Comparison of ENCODE assay signal across 26 mouse cellular contexts in genomic region chr5:76231171-76231855, GRCm38 (mm10). TPM values are rescaled to one million over a fixed set of nuclear protein-coding genes. Genes with fewer than 3 reads are reported as not detected.
DNase-seq lines count a peak whose midpoint lies in the region; ATAC-seq and TF ChIP-seq lines count a peak whose summit lies in the region.
"Had no signal": no experiment of that assay in that cellular context is flagged by ENCODE, and none has a peak within 500 bp of the region (broad histone marks: within the 10 kb centered on the region; RNA-seq: fewer than 3 reads in every experiment).

No protein-coding gene starts in this region.

- TF ChIP-seq CTCF in hindbrain, postnatal 0 days (IDR thresholded peaks at IDR 0.05; ENCODE audit: low read depth), result no peak
- no peak for TF ChIP-seq CTCF in MEL (IDR thresholded peaks at IDR 0.05 in 2 of 3, conservative IDR thresholded peaks at IDR 0.05 in 1 of 3; ENCODE audit: control insufficient read depth in 1 of 3, insufficient read depth in 1 of 3, low read depth in 2 of 3, low read length in 3 of 3, poor library complexity in 1 of 3, severe bottlenecking in 1 of 3)

- H3K9ac ChIP-seq in hindbrain, postnatal 0 days (replicated peaks; ENCODE audit: low read length), result no peak overlapping the region
- H3K9ac ChIP-seq in hindbrain, embryonic 13.5 days, result no peak overlapping the region
- H3K9ac ChIP-seq in MEL (ENCODE audit: control insufficient read depth, low read depth, low read length, poor library complexity, severe bottlenecking), result no peak overlapping the region
- H3K9ac ChIP-seq: embryonic facial prominence, embryonic 13.5 days; embryonic facial prominence, embryonic 15.5 days; forebrain, embryonic 12.5 days had no signal

- no peak overlapping the region for H3K4me3 ChIP-seq in hindbrain, postnatal 0 days (ENCODE audit: low read length)
- H3K4me3 ChIP-seq in hindbrain, embryonic 13.5 days, result no peak overlapping the region
- H3K4me3 ChIP-seq in MEL (ENCODE audit: control insufficient read depth in 1 of 2, insufficient read depth in 1 of 2, low read depth in 2 of 2, low read length in 2 of 2), result no peak overlapping the region
- H3K4me3 ChIP-seq: embryonic facial prominence, embryonic 13.5 days; embryonic facial prominence, embryonic 15.5 days; erythroblast, embryonic 14.5 days; forebrain, embryonic 10.5 days; forebrain, embryonic 12.5 days had no signal

- peaks cover 29% of the 10 kb centered on the region for H3K36me3 ChIP-seq in hindbrain, postnatal 0 days (ENCODE audit: insufficient read depth, low read length)
- peaks cover 61% of the 10 kb centered on the region for H3K36me3 ChIP-seq in hindbrain, embryonic 13.5 days
- H3K36me3 ChIP-seq in MEL (ENCODE audit: control insufficient read depth in 1 of 2, insufficient read depth in 2 of 2, low read length in 2 of 2), result peaks cover 0 to 26% of the 10 kb centered on the region in 2 experiments; a peak in 2 of 4 replicates

- no peaks in the 10 kb centered on the region for H3K4me1 ChIP-seq in hindbrain, postnatal 0 days (ENCODE audit: insufficient read depth, low read length)
- H3K4me1 ChIP-seq in hindbrain, embryonic 13.5 days (replicated peaks), result no peaks in the 10 kb centered on the region
- 0 out of 4 replicates have a peak, but pooled peaks cover 0 to 3% of the 10 kb centered on the region in 2 experiments for H3K4me1 ChIP-seq in MEL (ENCODE audit: control insufficient read depth in 1 of 2, insufficient read depth in 2 of 2, low read length in 2 of 2)
- H3K4me1 ChIP-seq: embryonic facial prominence, embryonic 13.5 days; embryonic facial prominence, embryonic 15.5 days; forebrain, embryonic 10.5 days; forebrain, embryonic 12.5 days had no signal

- DNase-seq in hindbrain, postnatal 0 days (ENCODE audit: low spot score), result peak; percentile 3
- no peak for DNase-seq in MEL (ENCODE audit: low read depth, low spot score)
- DNase-seq in WW6 (ENCODE audit: low read depth, low spot score), result peak; percentile 5
- DNase-seq in adrenal gland, postnatal 14 days, result no peak
- no peak for DNase-seq in kidney, postnatal 4 days
- DNase-seq in testis, postnatal 10 days (ENCODE audit: low spot score), result no peak
- DNase-seq: adrenal gland, adult 8-10 months; adrenal gland, postnatal 25 days; B cell, adult 2 months; cerebellum, adult 11 months; cerebellum, adult 18-20 months; cerebellum, adult 8-10 months; cerebellum, adult 9-11 months; cerebellum, postnatal 14 days had no signal

- no peaks in the 10 kb centered on the region for H3K79me2 ChIP-seq in MEL (ENCODE audit: control insufficient read depth, insufficient read depth, low read length, poor library complexity)

- no peak overlapping the region for H3K4me2 ChIP-seq in hindbrain, postnatal 0 days (ENCODE audit: low read depth, low read length)
- no peak overlapping the region for H3K4me2 ChIP-seq in hindbrain, embryonic 13.5 days
- H3K4me2 ChIP-seq: embryonic facial prominence, embryonic 13.5 days; embryonic facial prominence, embryonic 15.5 days; forebrain, embryonic 12.5 days had no signal

- TF ChIP-seq EP300 in MEL (IDR thresholded peaks at IDR 0.05; ENCODE audit: low read depth in 1 of 2, low read length in 2 of 2), result no peak

- no peak for ATAC-seq in hindbrain, postnatal 0 days
- ATAC-seq in hindbrain, embryonic 13.5 days (ENCODE audit: low FRiP score), result no peak
- ATAC-seq: activated CD4-positive, CD25-positive, alpha-beta regulatory T cell, adult 4 months; CD4-positive, CD25-positive, alpha-beta regulatory T cell, adult 4 months; forebrain, embryonic 14.5 days; forebrain, embryonic 16.5 days had no signal

- no peak for TF ChIP-seq POLR2A in MEL (IDR thresholded peaks at IDR 0.05; ENCODE audit: control insufficient read depth in 1 of 2, insufficient read depth in 1 of 2, low read depth in 1 of 2, low read length in 2 of 2, poor library complexity in 1 of 2)

- 92% methylated on average over 13 of the region's 13 CpGs for WGBS in hindbrain, postnatal 0 days
- 89% methylated on average over 13 of the region's 13 CpGs for WGBS in hindbrain, embryonic 13.5 days

- no peaks in the 10 kb centered on the region for H3K27me3 ChIP-seq in hindbrain, postnatal 0 days (ENCODE audit: insufficient read depth, low read length)
- H3K27me3 ChIP-seq in hindbrain, embryonic 13.5 days, result no peaks in the 10 kb centered on the region
- H3K27me3 ChIP-seq in MEL (ENCODE audit: control insufficient read depth in 1 of 2, insufficient read depth in 2 of 2, low read length in 2 of 2), result no peaks in the 10 kb centered on the region
- H3K27me3 ChIP-seq: CH12.LX; embryonic facial prominence, embryonic 13.5 days; embryonic facial prominence, embryonic 15.5 days; forebrain, embryonic 12.5 days had no signal

- H3K27ac ChIP-seq in hindbrain, postnatal 0 days, result no peak overlapping the region
- H3K27ac ChIP-seq in hindbrain, embryonic 13.5 days, result no peak overlapping the region
- H3K27ac ChIP-seq in MEL (ENCODE audit: control insufficient read depth, low read depth, low read length), result no peak overlapping the region
- H3K27ac ChIP-seq: embryonic facial prominence, embryonic 13.5 days; embryonic facial prominence, embryonic 15.5 days; forebrain, embryonic 10.5 days; forebrain, embryonic 12.5 days had no signal

- no peak for TF ChIP-seq RAD21 in MEL (IDR thresholded peaks at IDR 0.05; ENCODE audit: low read depth, low read length)

- no peaks in the 10 kb centered on the region for H3K9me3 ChIP-seq in hindbrain, postnatal 0 days (ENCODE audit: low read length)
- H3K9me3 ChIP-seq in hindbrain, embryonic 13.5 days, result no peaks in the 10 kb centered on the region
- H3K9me3 ChIP-seq in MEL (replicated peaks; ENCODE audit: insufficient read depth, low read length), result no peaks in the 10 kb centered on the region
- H3K9me3 ChIP-seq: embryonic facial prominence, embryonic 13.5 days; embryonic facial prominence, embryonic 15.5 days; forebrain, embryonic 10.5 days; forebrain, embryonic 12.5 days; G1E had no signal

TF ChIP-seq in MEL, 35 proteins besides CTCF, POLR2A, EP300 and RAD21:
- TF ChIP-seq MAZ (IDR thresholded peaks at IDR 0.05; ENCODE audit: low read depth, low read length), result no peak
- peak; percentile 73 for TF ChIP-seq ZNF384 (IDR thresholded peaks at IDR 0.05; ENCODE audit: low read depth, low read length)

RNA-seq across cellular contexts. Expression of gene Tmem165, which starts 47.6 kb away (rescaled TPM):
- total RNA-seq in hindbrain, postnatal 0 days (2014; rRNA removed), result 68.0 and 71.4 TPM in 2 replicates
- 49.4 and 54.2 TPM in 2 replicates for polyA plus RNA-seq in hindbrain, postnatal 0 days (2015; fragmentation: Nextera tagmentation; extraction: Ambion mirVana)
- 52.3 and 56.3 TPM in 2 replicates for polyA plus RNA-seq in hindbrain, embryonic 13.5 days (2015; fragmentation: Nextera tagmentation; extraction: Ambion mirVana)
- total RNA-seq in MEL (2012; rRNA removed), result 73.0 and 77.7 TPM in 2 replicates
- 100 to 1,000 TPM in 1 of 2 experiments, 10 to 100 TPM in 1; 66.5 to 154 TPM for polyA plus RNA-seq in MEL (2012; ENCODE audit: insufficient read depth in 1 of 2, insufficient read length in 2 of 2, low read depth in 1 of 2, low replicate concordance in 2 of 2, missing spikeins in 1 of 2)
- 39.0 and 46.6 TPM in 2 replicates for total RNA-seq in adrenal gland, postnatal 14 days (2021)

Comparison
In these comparisons a context has a peak if more than half of its experiments do, and no peak if none do; other contexts are left out.
1. DNase-seq: peak in hindbrain, postnatal 0 days (single experiment) and WW6 (single experiment); none in MEL (single experiment), adrenal gland, postnatal 14 days (single experiment), kidney, postnatal 4 days (0 of 2) and testis, postnatal 10 days (single experiment).